Mouse (Mus musculus): ENCODE measurements around the gene Hvcn1. TPM values are rescaled to one million over a fixed set of nuclear protein-coding genes. Genes with fewer than 3 reads are reported as not detected.

Hvcn1 gene
- polyA plus RNA-seq, 1 experiment from 2014 or later: 8.2 TPM

- Histone ChIP-seq H3K9ac (no peak overlapping the region), H3K4me3 (ENCODE audit: low read depth, low read length) (no peak overlapping the region), H3K9me3 (ENCODE audit: low read depth, low read length) (0 out of 2 replicates have a peak, but pooled peaks cover 3% of the 10 kb centered on the region), H3K36me3 (ENCODE audit: insufficient read depth) (no peaks in the 10 kb centered on the region), H3K27me3 (ENCODE audit: insufficient read depth, low read length) (no peaks in the 10 kb centered on the region), H3K4me1 (ENCODE audit: insufficient read depth) (no peaks in the 10 kb centered on the region), H3K4me2 (no peak overlapping the region), H3K27ac (ENCODE audit: low read depth) (no peak overlapping the region)
- 65% methylated on average over 3 of the region's 3 CpGs for WGBS
- ATAC-seq (ENCODE audit: insufficient read depth) (no peak), DNase-seq (no peak)
- no peak for TF ChIP-seq CTCF (IDR thresholded peaks at IDR 0.05; ENCODE audit: low read depth)
These were observed 21.7 kb downstream of the Hvcn1 start for GRCm38 (mm10) chr5:122228271-122228765.

DNA sequence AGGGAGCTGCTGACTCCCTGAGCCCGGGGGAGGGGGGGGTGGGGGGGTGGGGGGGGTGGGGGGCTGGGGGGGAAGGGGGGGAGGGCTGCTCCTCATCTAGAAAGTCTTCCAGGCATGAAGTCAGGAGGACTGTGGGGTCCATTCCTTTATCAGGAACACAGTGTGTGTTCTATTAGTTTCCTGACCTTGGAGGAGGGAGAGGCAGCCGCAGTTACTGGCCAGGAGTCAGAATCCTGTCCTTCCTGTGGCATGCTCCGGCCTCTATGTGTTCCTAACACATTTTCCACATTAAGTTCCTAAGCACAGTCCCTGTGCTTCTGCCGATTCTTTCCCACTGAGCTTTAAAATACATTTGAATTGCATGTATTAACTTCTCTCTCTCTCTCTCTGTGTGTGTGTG lies 22.2 kb downstream of the Hvcn1 start:
- 61% methylated on average over 3 of the region's 4 CpGs for WGBS
- Histone ChIP-seq H3K4me2 (no peak overlapping the region), H3K27me3 (ENCODE audit: insufficient read depth, low read length) (no peaks in the 10 kb centered on the region), H3K27ac (ENCODE audit: low read depth) (no peak overlapping the region), H3K4me3 (ENCODE audit: low read depth, low read length) (no peak overlapping the region), H3K36me3 (ENCODE audit: insufficient read depth) (no peaks in the 10 kb centered on the region), H3K9me3 (ENCODE audit: low read depth, low read length) (0 out of 2 replicates have a peak, but pooled peaks cover 3% of the 10 kb centered on the region), H3K4me1 (ENCODE audit: insufficient read depth) (no peaks in the 10 kb centered on the region), H3K9ac (no peak overlapping the region)
- TF ChIP-seq CTCF (IDR thresholded peaks at IDR 0.05; ENCODE audit: low read depth): no peak
- no peak for ATAC-seq (ENCODE audit: insufficient read depth)
- peak; percentile 33 for DNase-seq

DNA sequence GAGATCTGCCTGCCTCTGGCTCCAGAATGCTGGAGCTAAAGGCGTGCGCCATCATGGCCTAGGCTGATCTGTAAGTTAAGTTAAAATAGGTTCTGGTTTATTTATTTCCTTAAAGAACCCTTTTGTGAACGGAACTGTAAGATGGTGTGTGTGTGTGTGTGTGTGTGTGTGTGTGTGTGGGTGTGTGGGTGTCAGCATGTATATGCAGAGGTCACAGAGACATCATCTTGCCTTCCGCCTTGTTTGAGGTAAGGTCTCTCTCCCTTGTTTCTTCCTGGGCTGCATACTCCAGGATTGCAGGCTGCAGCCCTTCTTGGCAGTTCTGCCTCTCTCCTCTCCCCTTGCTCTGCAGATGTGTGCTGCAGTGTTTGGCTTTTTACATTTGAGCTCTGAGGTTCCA lies 24.2 kb downstream of the Hvcn1 start:
- no peak for TF ChIP-seq CTCF (IDR thresholded peaks at IDR 0.05; ENCODE audit: low read depth)
- 0 out of 2 replicates have a peak, but pooled peaks cover 3% of the 10 kb centered on the region for H3K9me3 ChIP-seq (ENCODE audit: low read depth, low read length)
- H3K4me1 ChIP-seq (ENCODE audit: insufficient read depth): no peaks in the 10 kb centered on the region
- no peak overlapping the region for H3K4me2 ChIP-seq
- H3K4me3 ChIP-seq (ENCODE audit: low read depth, low read length): no peak overlapping the region
- no peak overlapping the region for H3K9ac ChIP-seq
- no peak overlapping the region for H3K27ac ChIP-seq (ENCODE audit: low read depth)
- DNase-seq (no peak), ATAC-seq (ENCODE audit: insufficient read depth) (no peak)
- H3K27me3 ChIP-seq (ENCODE audit: insufficient read depth, low read length): no peaks in the 10 kb centered on the region
- WGBS: 79% methylated on average over 4 of the region's 4 CpGs
- H3K36me3 ChIP-seq (ENCODE audit: insufficient read depth): no peaks in the 10 kb centered on the region

DNA sequence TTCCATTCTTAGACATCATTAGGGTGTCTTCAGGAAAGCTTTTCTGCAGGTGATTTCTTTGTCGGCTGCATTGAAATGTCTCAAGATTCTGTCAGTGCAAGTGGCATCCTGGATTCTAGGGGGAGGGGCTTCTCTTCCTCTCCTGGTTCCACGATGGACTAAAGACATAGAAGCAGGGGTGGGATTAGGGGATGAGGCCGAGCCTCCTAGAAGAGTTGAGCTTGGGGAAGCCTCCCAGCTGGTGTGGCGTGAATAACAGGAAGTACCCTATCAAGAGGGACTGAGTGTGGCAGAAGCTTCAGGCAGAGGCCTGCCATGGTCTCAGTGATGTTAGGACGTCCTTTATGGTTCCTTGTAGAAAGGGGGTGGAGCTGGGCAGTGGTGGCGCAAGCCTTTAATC lies 24.8 kb downstream of the Hvcn1 start:
- DNase-seq (no peak), ATAC-seq (ENCODE audit: insufficient read depth) (no peak)
- Histone ChIP-seq H3K4me1 (ENCODE audit: insufficient read depth) (no peaks in the 10 kb centered on the region), H3K4me2 (no peak overlapping the region), H3K9ac (no peak overlapping the region), H3K9me3 (ENCODE audit: low read depth, low read length) (0 out of 2 replicates have a peak, but pooled peaks cover 3% of the 10 kb centered on the region), H3K4me3 (ENCODE audit: low read depth, low read length) (no peak overlapping the region), H3K27ac (ENCODE audit: low read depth) (no peak overlapping the region), H3K36me3 (ENCODE audit: insufficient read depth) (no peaks in the 10 kb centered on the region), H3K27me3 (ENCODE audit: insufficient read depth, low read length) (no peaks in the 10 kb centered on the region)
- 60% methylated on average over 6 of the region's 6 CpGs for WGBS
- no peak for TF ChIP-seq CTCF (IDR thresholded peaks at IDR 0.05; ENCODE audit: low read depth)

DNA sequence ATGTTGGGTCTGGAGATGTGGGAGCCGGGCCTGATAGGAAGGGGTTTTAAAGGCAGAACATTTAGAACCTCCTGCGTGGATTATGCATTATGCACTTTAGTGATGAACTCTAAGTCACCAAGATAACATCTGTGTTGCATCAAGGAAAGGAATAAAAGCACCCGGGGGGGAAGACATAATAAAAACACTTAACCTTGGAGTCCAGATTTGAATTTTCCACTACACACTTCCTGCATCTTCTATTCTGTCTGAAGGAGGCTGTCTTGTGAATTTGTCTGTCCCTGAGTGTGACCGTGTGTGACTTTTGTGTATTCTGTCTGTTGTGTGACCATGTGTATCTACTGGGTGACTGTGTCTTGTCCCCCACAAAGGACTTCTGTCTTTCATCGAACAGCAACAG lies 25.4 kb downstream of the Hvcn1 start:
- no peak for ATAC-seq (ENCODE audit: insufficient read depth)
- Histone ChIP-seq H3K4me2 (no peak overlapping the region), H3K9ac (no peak overlapping the region), H3K4me1 (ENCODE audit: insufficient read depth) (no peaks in the 10 kb centered on the region), H3K27me3 (ENCODE audit: insufficient read depth, low read length) (no peaks in the 10 kb centered on the region), H3K36me3 (ENCODE audit: insufficient read depth) (no peaks in the 10 kb centered on the region), H3K4me3 (ENCODE audit: low read depth, low read length) (no peak overlapping the region), H3K27ac (ENCODE audit: low read depth) (no peak overlapping the region), H3K9me3 (ENCODE audit: low read depth, low read length) (0 out of 2 replicates have a peak, but pooled peaks cover 3% of the 10 kb centered on the region)
- DNase-seq: no peak
- no peak for TF ChIP-seq CTCF (IDR thresholded peaks at IDR 0.05; ENCODE audit: low read depth)
- 77% methylated on average over 5 of the region's 5 CpGs for WGBS

- 0 out of 2 replicates have a peak, but pooled peaks have one; percentile 8 for ATAC-seq (ENCODE audit: insufficient read depth)
- Histone ChIP-seq H3K36me3 (ENCODE audit: insufficient read depth) (no peaks in the 10 kb centered on the region), H3K27ac (ENCODE audit: low read depth) (no peak overlapping the region), H3K4me3 (ENCODE audit: low read depth, low read length) (no peak overlapping the region), H3K4me1 (ENCODE audit: insufficient read depth) (no peaks in the 10 kb centered on the region), H3K27me3 (ENCODE audit: insufficient read depth, low read length) (no peaks in the 10 kb centered on the region), H3K9ac (no peak overlapping the region), H3K4me2 (no peak overlapping the region), H3K9me3 (ENCODE audit: low read depth, low read length) (0 out of 2 replicates have a peak, but pooled peaks cover under 1% of the 10 kb centered on the region)
- DNase-seq: peak; percentile 14
- 62% methylated on average over 14 of the region's 14 CpGs for WGBS
- TF ChIP-seq CTCF (IDR thresholded peaks at IDR 0.05; ENCODE audit: low read depth): no peak
These were observed 26.5 kb downstream of the Hvcn1 start for GRCm38 (mm10) chr5:122233077-122233581.

DNA sequence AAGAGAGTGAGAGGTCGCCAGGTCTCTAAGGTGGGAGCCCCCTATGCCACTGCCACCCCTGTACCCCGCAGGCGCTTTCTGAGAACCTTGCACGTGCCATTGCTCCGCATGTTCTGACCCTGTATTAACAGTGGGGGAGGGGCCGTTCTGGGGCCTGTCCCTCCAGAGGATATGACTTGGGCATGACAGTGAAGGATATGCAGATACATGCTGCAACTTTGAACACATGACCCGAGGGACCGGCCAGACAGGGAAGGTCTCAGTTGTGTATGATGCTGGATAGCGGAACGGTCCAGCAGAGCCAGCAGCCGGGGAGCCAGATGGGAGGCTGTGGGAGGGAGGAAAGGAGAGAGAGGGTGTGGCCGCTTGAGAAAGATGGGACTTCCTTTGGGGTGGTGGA lies 27.1 kb downstream of the Hvcn1 start:
- whole genome bisulfite sequencing: 77% methylated on average over 12 of the region's 12 CpGs
- Histone ChIP-seq H3K9me3 (ENCODE audit: low read depth, low read length) (no peaks in the 10 kb centered on the region), H3K27me3 (ENCODE audit: insufficient read depth, low read length) (no peaks in the 10 kb centered on the region), H3K36me3 (ENCODE audit: insufficient read depth) (no peaks in the 10 kb centered on the region), H3K9ac (no peak overlapping the region), H3K4me2 (no peak overlapping the region), H3K4me3 (ENCODE audit: low read depth, low read length) (no peak overlapping the region), H3K4me1 (ENCODE audit: insufficient read depth) (no peaks in the 10 kb centered on the region), H3K27ac (ENCODE audit: low read depth) (no peak overlapping the region)
- ATAC-seq (ENCODE audit: insufficient read depth) (no peak), DNase-seq (no peak)
- no peak for TF ChIP-seq CTCF (IDR thresholded peaks at IDR 0.05; ENCODE audit: low read depth)

Measured in lung, embryonic 14.5 days (tissue).